Mouse (Mus musculus): ENCODE data around the gene Chrdl1. TPM values are rescaled to one million over a fixed set of nuclear protein-coding genes. Genes with fewer than 3 reads are reported as not detected.

Gene Chrdl1
- polyA plus RNA-seq (2011; ENCODE audit: insufficient read length, low read depth, missing spikeins) = 5.1 and 24.8 TPM in 2 replicates

DNA sequence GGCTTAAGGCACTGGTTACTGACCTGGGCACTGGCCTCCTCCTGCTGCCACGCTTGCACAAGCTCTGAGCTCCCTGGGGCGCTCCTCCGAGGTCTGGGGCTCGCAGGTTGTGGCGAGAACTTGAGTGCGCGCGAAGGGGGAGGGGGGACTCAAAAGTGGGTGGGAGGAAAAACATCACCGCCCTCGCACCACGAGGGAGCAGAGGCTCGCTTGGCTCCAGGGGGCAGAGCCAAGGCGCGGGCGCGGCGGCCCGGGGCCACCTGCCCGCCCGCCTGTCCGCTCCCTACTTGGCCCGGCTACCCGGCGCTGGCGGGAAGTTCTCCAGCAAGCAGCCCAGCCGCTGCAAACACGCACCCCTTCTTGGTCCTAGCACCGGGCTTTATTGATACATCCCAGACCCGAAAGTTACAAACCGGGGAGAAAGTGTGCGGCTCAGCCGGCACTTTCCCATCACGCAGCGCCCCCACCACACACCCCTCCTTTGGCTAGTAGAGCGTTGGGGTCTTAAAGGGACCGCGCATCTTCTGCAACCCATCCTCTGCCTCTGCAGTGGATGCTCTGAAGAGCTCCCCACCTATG, at the start of gene Chrdl1:
TSS of gene Chrdl1 (minus strand) at position 472 of the 579 bp plus-strand sequence.
- TF ChIP-seq POLR2A (IDR thresholded peaks at IDR 0.05; ENCODE audit: low read depth, low read length) (no peak), CTCF (IDR thresholded peaks at IDR 0.05; ENCODE audit: borderline replicate concordance, insufficient read depth, low read length) (no peak)
- Histone ChIP-seq H3K4me3 (ENCODE audit: insufficient read depth, low read length) (peak within 1 kb of the TSS; percentile 37), H3K27ac (ENCODE audit: insufficient read depth, low read length) (no peak within 1 kb of the TSS), H3K4me1 (ENCODE audit: control insufficient read depth, insufficient read depth, low read length) (no peaks in the 10 kb centered on the region)

- no peak for TF ChIP-seq POLR2A (IDR thresholded peaks at IDR 0.05; ENCODE audit: low read depth, low read length)
- TF ChIP-seq CTCF (IDR thresholded peaks at IDR 0.05; ENCODE audit: borderline replicate concordance, insufficient read depth, low read length) = no peak
- H3K4me3 ChIP-seq (ENCODE audit: insufficient read depth, low read length) = no peak overlapping the region
- no peaks in the 10 kb centered on the region for H3K4me1 ChIP-seq (ENCODE audit: control insufficient read depth, insufficient read depth, low read length)
- H3K27ac ChIP-seq (ENCODE audit: insufficient read depth, low read length) = no peak overlapping the region
Observed at GRCm38 (mm10) chrX:143442638-143443037, 48.6 kb upstream of the Chrdl1 start.

GRCm38 (mm10) chrX:143404601-143405000, 10.5 kb upstream of the Chrdl1 start:
- no peaks in the 10 kb centered on the region for H3K4me1 ChIP-seq (ENCODE audit: control insufficient read depth, insufficient read depth, low read length)
- TF ChIP-seq POLR2A (IDR thresholded peaks at IDR 0.05; ENCODE audit: low read depth, low read length) = no peak
- TF ChIP-seq CTCF (IDR thresholded peaks at IDR 0.05; ENCODE audit: borderline replicate concordance, insufficient read depth, low read length) = no peak
- no peak overlapping the region for H3K4me3 ChIP-seq (ENCODE audit: insufficient read depth, low read length)
- H3K27ac ChIP-seq (ENCODE audit: insufficient read depth, low read length) = no peak overlapping the region

GRCm38 (mm10) chrX:143366256-143366959, 27.7 kb downstream of the Chrdl1 start:
- Histone ChIP-seq H3K4me1 (ENCODE audit: control insufficient read depth, insufficient read depth, low read length) (no peaks in the 10 kb centered on the region), H3K27ac (ENCODE audit: insufficient read depth, low read length) (no peak overlapping the region), H3K4me3 (ENCODE audit: insufficient read depth, low read length) (no peak overlapping the region)
- TF ChIP-seq CTCF (IDR thresholded peaks at IDR 0.05; ENCODE audit: borderline replicate concordance, insufficient read depth, low read length) (no peak), POLR2A (IDR thresholded peaks at IDR 0.05; ENCODE audit: low read depth, low read length) (no peak)

- H3K4me1 ChIP-seq (ENCODE audit: control insufficient read depth, insufficient read depth, low read length) = peaks cover 6% of the 10 kb centered on the region; the same call in 1 of the 2 replicates
- no peak for TF ChIP-seq POLR2A (IDR thresholded peaks at IDR 0.05; ENCODE audit: low read depth, low read length)
- no peak overlapping the region for H3K27ac ChIP-seq (ENCODE audit: insufficient read depth, low read length)
- no peak overlapping the region for H3K4me3 ChIP-seq (ENCODE audit: insufficient read depth, low read length)
Observed at GRCm38 (mm10) chrX:143347227-143347626, 46.8 kb downstream of the Chrdl1 start.

DNA sequence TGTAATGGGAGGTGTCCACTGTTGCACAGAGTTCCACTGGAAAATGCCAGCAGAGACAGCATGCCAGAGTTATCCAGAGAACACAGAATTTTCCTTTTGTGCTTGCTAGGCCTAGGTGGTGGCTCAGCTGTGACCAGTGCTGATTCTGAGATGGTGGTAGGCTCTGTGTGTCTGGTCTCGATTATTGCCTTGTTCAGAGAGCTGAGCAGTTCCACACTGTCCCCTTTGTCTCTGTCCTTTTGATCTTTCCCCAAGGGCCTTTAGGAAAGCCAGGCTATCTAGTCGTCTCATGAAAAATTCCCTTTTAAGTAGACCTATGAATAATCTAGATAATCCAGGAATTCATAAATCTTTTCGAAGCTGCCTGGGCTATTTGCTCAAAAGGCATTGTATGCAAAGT, 47.3 kb downstream of the Chrdl1 start:
- peaks cover 6% of the 10 kb centered on the region; the same call in 1 of the 2 replicates for H3K4me1 ChIP-seq (ENCODE audit: control insufficient read depth, insufficient read depth, low read length)
- TF ChIP-seq POLR2A (IDR thresholded peaks at IDR 0.05; ENCODE audit: low read depth, low read length) (no peak), CTCF (IDR thresholded peaks at IDR 0.05; ENCODE audit: borderline replicate concordance, insufficient read depth, low read length) (no peak)
- no peak overlapping the region for H3K4me3 ChIP-seq (ENCODE audit: insufficient read depth, low read length)
- H3K27ac ChIP-seq (ENCODE audit: insufficient read depth, low read length) = no peak overlapping the region

- no peak overlapping the region for H3K4me3 ChIP-seq (ENCODE audit: insufficient read depth, low read length)
- H3K4me1 ChIP-seq (ENCODE audit: control insufficient read depth, insufficient read depth, low read length) = peaks cover 6% of the 10 kb centered on the region; the same call in 1 of the 2 replicates
- peak overlapping the region; percentile 89 for H3K27ac ChIP-seq (ENCODE audit: insufficient read depth, low read length)
- no peak for TF ChIP-seq CTCF (IDR thresholded peaks at IDR 0.05; ENCODE audit: borderline replicate concordance, insufficient read depth, low read length)
- no peak for TF ChIP-seq POLR2A (IDR thresholded peaks at IDR 0.05; ENCODE audit: low read depth, low read length)
Observed at GRCm38 (mm10) chrX:143344509-143345495, 49.3 kb downstream of the Chrdl1 start.

GRCm38 (mm10) chrX:143338156-143338555, 55.9 kb downstream of the Chrdl1 start:
- H3K27ac ChIP-seq (ENCODE audit: insufficient read depth, low read length) = no peak overlapping the region
- no peak overlapping the region for H3K4me3 ChIP-seq (ENCODE audit: insufficient read depth, low read length)
- no peaks in the 10 kb centered on the region; the same call in 1 of the 2 replicates for H3K4me1 ChIP-seq (ENCODE audit: control insufficient read depth, insufficient read depth, low read length)
- TF ChIP-seq CTCF (IDR thresholded peaks at IDR 0.05; ENCODE audit: borderline replicate concordance, insufficient read depth, low read length) = no peak
- no peak for TF ChIP-seq POLR2A (IDR thresholded peaks at IDR 0.05; ENCODE audit: low read depth, low read length)

DNA sequence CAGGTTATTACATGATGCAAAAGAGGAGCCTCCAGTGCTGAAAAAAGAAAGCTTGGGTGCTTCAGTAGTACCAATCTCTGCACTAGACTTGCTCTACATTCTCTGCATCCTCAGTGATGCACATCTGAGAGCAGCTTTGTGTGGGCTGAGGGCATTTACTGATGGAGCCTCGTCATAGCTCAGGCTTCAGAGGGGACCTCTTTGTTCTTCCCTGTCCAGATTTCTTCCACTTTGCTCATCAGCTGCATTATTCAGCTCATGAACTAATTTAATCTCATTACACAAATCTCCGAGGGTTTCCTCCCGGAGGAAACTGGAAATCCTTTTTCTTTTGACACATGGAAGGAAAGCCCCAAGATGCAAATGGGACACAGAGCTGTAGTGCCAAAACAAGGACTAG, 56.5 kb downstream of the Chrdl1 start:
- H3K4me1 ChIP-seq (ENCODE audit: control insufficient read depth, insufficient read depth, low read length) = no peaks in the 10 kb centered on the region; the same call in 1 of the 2 replicates
- H3K27ac ChIP-seq (ENCODE audit: insufficient read depth, low read length) = no peak overlapping the region
- no peak overlapping the region for H3K4me3 ChIP-seq (ENCODE audit: insufficient read depth, low read length)
- no peak for TF ChIP-seq POLR2A (IDR thresholded peaks at IDR 0.05; ENCODE audit: low read depth, low read length)
- TF ChIP-seq CTCF (IDR thresholded peaks at IDR 0.05; ENCODE audit: borderline replicate concordance, insufficient read depth, low read length) = no peak

Data from embryonic fibroblast, embryonic 13.5 days (primary cell).